ENCODE assay signal across 18 mouse cellular contexts in the genomic region with DNA sequence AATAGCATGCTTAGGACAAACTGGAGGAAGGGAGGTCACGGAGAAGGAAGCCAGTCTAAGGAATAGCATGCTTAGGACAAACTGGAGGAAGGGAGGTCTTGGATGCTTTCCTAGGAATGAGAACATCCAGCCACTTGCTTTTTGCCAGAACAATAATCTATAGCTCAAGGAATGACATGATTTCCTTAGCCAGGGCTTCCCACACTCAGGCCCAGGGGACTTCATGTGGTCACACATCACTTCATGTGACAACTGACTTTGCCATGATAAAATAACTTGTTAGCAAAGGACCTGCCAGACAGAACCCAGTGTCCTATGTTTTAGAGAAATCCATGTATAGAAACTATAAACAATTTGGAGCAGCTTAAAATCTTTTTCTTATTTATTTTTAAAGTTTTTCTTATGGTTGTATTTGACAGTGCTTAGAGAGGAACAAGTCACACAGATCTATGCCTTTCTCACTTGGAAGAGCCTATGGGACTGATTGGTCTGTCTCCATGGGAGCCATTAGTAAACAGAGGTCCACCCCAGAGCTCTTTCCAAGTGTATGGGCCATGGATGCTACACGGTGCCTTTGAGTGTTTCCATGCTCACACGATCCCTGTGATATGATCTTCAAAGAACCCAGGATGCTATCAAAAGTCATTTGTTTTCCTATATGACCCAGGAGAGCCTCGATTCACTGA.
DNase-seq lines count a peak whose midpoint lies in the region; ATAC-seq and TF ChIP-seq lines count a peak whose summit lies in the region.
"Had no signal": no experiment of that assay in that cellular context is flagged by ENCODE, and none has a peak within 500 bp of the region (broad histone marks: within the 10 kb centered on the region; RNA-seq: fewer than 3 reads in every experiment).

No protein-coding gene starts in this region.

- peak overlapping the region; percentile 16; the same call in 1 of the 2 replicates for H3K27ac ChIP-seq in gastrocnemius, adult 2 months
- H3K27ac ChIP-seq in heart, embryonic 10.5 days = no peak overlapping the region
- no peak overlapping the region for H3K27ac ChIP-seq in limb, embryonic 14.5 days (replicated peaks; ENCODE audit: low read depth, low read length)
- H3K27ac ChIP-seq in limb, embryonic 10.5 days = no peak overlapping the region
- peak overlapping the region; percentile 34 for H3K27ac ChIP-seq in stomach, embryonic 16.5 days (ENCODE audit: low read length)
- H3K27ac ChIP-seq in hindbrain, embryonic 14.5 days = no peak overlapping the region
- H3K27ac ChIP-seq: forebrain, embryonic 10.5 days; layer of hippocampus, adult 2 months; liver, embryonic 12.5 days; neural tube, embryonic 12.5 days had no signal

- no peak for TF ChIP-seq POLR2A in limb, embryonic 14.5 days (IDR thresholded peaks at IDR 0.05; ENCODE audit: borderline replicate concordance, extremely low read depth, insufficient read depth, insufficient read length)

- peaks cover 5% of the 10 kb centered on the region for H3K4me1 ChIP-seq in heart, embryonic 10.5 days
- no peaks in the 10 kb centered on the region for H3K4me1 ChIP-seq in limb, embryonic 14.5 days (ENCODE audit: control insufficient read depth, insufficient read depth, low read length)
- peaks cover 8% of the 10 kb centered on the region for H3K4me1 ChIP-seq in limb, embryonic 10.5 days
- peaks cover 8% of the 10 kb centered on the region; the same call in 1 of the 2 replicates for H3K4me1 ChIP-seq in stomach, embryonic 16.5 days (ENCODE audit: control insufficient read depth, insufficient read depth, low read length)
- no peaks in the 10 kb centered on the region for H3K4me1 ChIP-seq in hindbrain, embryonic 14.5 days (replicated peaks; ENCODE audit: control insufficient read depth, insufficient read depth, low read length)
- H3K4me1 ChIP-seq: liver, embryonic 12.5 days; neural tube, embryonic 12.5 days had no signal

- H3K9ac ChIP-seq in limb, embryonic 14.5 days (ENCODE audit: low read depth, low read length, severe bottlenecking) = no peak overlapping the region
- H3K9ac ChIP-seq in stomach, embryonic 16.5 days (ENCODE audit: low read length) = no peak overlapping the region
- no peak overlapping the region for H3K9ac ChIP-seq in hindbrain, embryonic 14.5 days
- H3K9ac ChIP-seq: embryonic facial prominence, embryonic 13.5 days; liver, embryonic 12.5 days; neural tube, embryonic 12.5 days had no signal

- H3K4me2 ChIP-seq in limb, embryonic 14.5 days (replicated peaks; ENCODE audit: low read depth, low read length, severe bottlenecking) = no peak overlapping the region
- no peak overlapping the region for H3K4me2 ChIP-seq in stomach, embryonic 16.5 days (ENCODE audit: low read depth, low read length)
- H3K4me2 ChIP-seq in hindbrain, embryonic 14.5 days (replicated peaks) = no peak overlapping the region
- H3K4me2 ChIP-seq: embryonic facial prominence, embryonic 13.5 days; liver, embryonic 12.5 days; midbrain, embryonic 11.5 days; neural tube, embryonic 12.5 days had no signal

- H3K4me3 ChIP-seq in gastrocnemius, adult 2 months = no peak overlapping the region
- H3K4me3 ChIP-seq in heart, embryonic 10.5 days = no peak overlapping the region
- H3K4me3 ChIP-seq in limb, embryonic 14.5 days (replicated peaks; ENCODE audit: low read length) = no peak overlapping the region
- H3K4me3 ChIP-seq in limb, embryonic 10.5 days = no peak overlapping the region
- no peak overlapping the region for H3K4me3 ChIP-seq in stomach, embryonic 16.5 days (replicated peaks; ENCODE audit: low read length)
- H3K4me3 ChIP-seq in hindbrain, embryonic 14.5 days (replicated peaks; ENCODE audit: low read length) = no peak overlapping the region
- H3K4me3 ChIP-seq: embryonic facial prominence, embryonic 13.5 days; forebrain, embryonic 10.5 days; layer of hippocampus, adult 2 months; liver, embryonic 12.5 days; neural tube, embryonic 12.5 days had no signal

- no peaks in the 10 kb centered on the region for H3K9me3 ChIP-seq in heart, embryonic 10.5 days
- H3K9me3 ChIP-seq in limb, embryonic 14.5 days (ENCODE audit: control insufficient read depth, low read length) = 0 out of 2 replicates have a peak, but pooled peaks cover 7% of the 10 kb centered on the region
- no peaks in the 10 kb centered on the region for H3K9me3 ChIP-seq in limb, embryonic 10.5 days (replicated peaks)
- H3K9me3 ChIP-seq in stomach, embryonic 16.5 days (replicated peaks; ENCODE audit: control insufficient read depth, low read length) = no peaks in the 10 kb centered on the region
- no peaks in the 10 kb centered on the region for H3K9me3 ChIP-seq in hindbrain, embryonic 14.5 days (ENCODE audit: control insufficient read depth, low read length)

- WGBS in heart, embryonic 10.5 days = 59% methylated on average over 4 of the region's 4 CpGs
- 67% methylated on average over 4 of the region's 4 CpGs for WGBS in limb, embryonic 14.5 days
- WGBS in limb, embryonic 10.5 days = 77% methylated on average over 4 of the region's 4 CpGs
- 52% methylated on average over 4 of the region's 4 CpGs for WGBS in stomach, embryonic 16.5 days
- 80% methylated on average over 4 of the region's 4 CpGs for WGBS in hindbrain, embryonic 14.5 days

- no peaks in the 10 kb centered on the region for H3K27me3 ChIP-seq in heart, embryonic 10.5 days (ENCODE audit: insufficient read depth, poor library complexity, severe bottlenecking)
- no peaks in the 10 kb centered on the region for H3K27me3 ChIP-seq in limb, embryonic 14.5 days (ENCODE audit: control insufficient read depth, insufficient read depth, low read length)
- H3K27me3 ChIP-seq in limb, embryonic 10.5 days (ENCODE audit: low read depth, poor library complexity, severe bottlenecking) = no peaks in the 10 kb centered on the region
- H3K27me3 ChIP-seq in stomach, embryonic 16.5 days (ENCODE audit: control insufficient read depth, insufficient read depth, low read length) = no peaks in the 10 kb centered on the region
- no peaks in the 10 kb centered on the region for H3K27me3 ChIP-seq in hindbrain, embryonic 14.5 days (ENCODE audit: control insufficient read depth, insufficient read depth, low read length)
- H3K27me3 ChIP-seq: embryonic facial prominence, embryonic 13.5 days; liver, embryonic 12.5 days; neural tube, embryonic 12.5 days had no signal

- TF ChIP-seq CTCF in gastrocnemius, adult 2 months (IDR thresholded peaks at IDR 0.05) = no peak

- ATAC-seq in limb, embryonic 14.5 days (ENCODE audit: low FRiP score, low read depth) = no peak
- peak; percentile 64; the same call in 1 of the 2 replicates for ATAC-seq in stomach, embryonic 16.5 days (ENCODE audit: insufficient read depth, low FRiP score)
- no peak for ATAC-seq in hindbrain, embryonic 14.5 days (ENCODE audit: low FRiP score)
- ATAC-seq: liver, embryonic 12.5 days had no signal

- DNase-seq in gastrocnemius, adult 2 months = no peak
- DNase-seq in gastrocnemius, postnatal 10 days = no peak
- peak; percentile 54 for DNase-seq in heart, postnatal 4 days
- no peak for DNase-seq in heart, embryonic 10.5 days (ENCODE audit: low spot score)
- DNase-seq in limb, embryonic 14.5 days (ENCODE audit: low spot score) = peak; percentile 38
- no peak for DNase-seq in limb, embryonic 10.5 days (ENCODE audit: low spot score)
- DNase-seq in hindbrain, embryonic 14.5 days (ENCODE audit: low spot score) = no peak
- DNase-seq: cerebellum, adult 9-10 months; left cerebral cortex, postnatal 4 days; spleen, adult 18-20 months; thymus, postnatal 25 days had no signal

- intact Hi-C loops in gastrocnemius, adult 2 months (cut with DNase I) = no loop called here

- H3K36me3 ChIP-seq in heart, embryonic 10.5 days = no peaks in the 10 kb centered on the region
- no peaks in the 10 kb centered on the region for H3K36me3 ChIP-seq in limb, embryonic 14.5 days (ENCODE audit: control insufficient read depth, insufficient read depth, low read length)
- H3K36me3 ChIP-seq in limb, embryonic 10.5 days = no peaks in the 10 kb centered on the region
- no peaks in the 10 kb centered on the region for H3K36me3 ChIP-seq in stomach, embryonic 16.5 days (ENCODE audit: control insufficient read depth, insufficient read depth, low read length)
- H3K36me3 ChIP-seq in hindbrain, embryonic 14.5 days (replicated peaks; ENCODE audit: control insufficient read depth, insufficient read depth) = no peaks in the 10 kb centered on the region
- H3K36me3 ChIP-seq: embryonic facial prominence, embryonic 13.5 days; forebrain, embryonic 10.5 days; liver, embryonic 12.5 days; neural tube, embryonic 12.5 days had no signal

Comparison
In these comparisons a context has a peak if more than half of its experiments do, and no peak if none do; other contexts are left out.
1. DNase-seq: peak in heart, postnatal 4 days (single experiment) and limb, embryonic 14.5 days (single experiment); none in gastrocnemius, adult 2 months (single experiment), gastrocnemius, postnatal 10 days (single experiment), heart, embryonic 10.5 days (single experiment), limb, embryonic 10.5 days (single experiment) and hindbrain, embryonic 14.5 days (single experiment).
2. H3K27ac ChIP-seq: peak in gastrocnemius, adult 2 months (single experiment) and stomach, embryonic 16.5 days (single experiment); none in heart, embryonic 10.5 days (single experiment), limb, embryonic 14.5 days (single experiment), limb, embryonic 10.5 days (single experiment) and hindbrain, embryonic 14.5 days (single experiment).